Mouse (Mus musculus) lung, postnatal 0 days (tissue): ENCODE results near the gene Sh3d19.

Experiments used
- CTCF ChIP-seq: IDR thresholded peaks from 2 replicates; pipeline ENCODE4 v1.5.1; 2016; ENCODE audit warnings: antibody characterized with exemption, mild to moderate bottlenecking
- EP300 ChIP-seq: IDR thresholded peaks from 2 replicates; pipeline ENCODE4 v1.6.1; 2016; ENCODE audit warnings: antibody characterized with exemption, mild to moderate bottlenecking, control low read depth

GRCm38 (mm10) chr3:86141366-86141765, 170.5 kb downstream of the Sh3d19 start:
- TF ChIP-seq CTCF, result no peak
- no peak for TF ChIP-seq EP300
